Mouse (Mus musculus) embryo, embryonic 11 days (tissue): ENCODE results near the gene 2010003K11Rik.

ENCODE experiments used
- DNase-seq: peaks from one replicate; pipeline ENCODE4 v3.0.0-alpha.2; 2015

Gene 2010003K11Rik

GRCm38 (mm10) chr19:4498062-4498933, at the start of gene 2010003K11Rik:
2010003K11Rik (minus strand) TSS chr19:4498583.
- no peak for DNase-seq

DNA sequence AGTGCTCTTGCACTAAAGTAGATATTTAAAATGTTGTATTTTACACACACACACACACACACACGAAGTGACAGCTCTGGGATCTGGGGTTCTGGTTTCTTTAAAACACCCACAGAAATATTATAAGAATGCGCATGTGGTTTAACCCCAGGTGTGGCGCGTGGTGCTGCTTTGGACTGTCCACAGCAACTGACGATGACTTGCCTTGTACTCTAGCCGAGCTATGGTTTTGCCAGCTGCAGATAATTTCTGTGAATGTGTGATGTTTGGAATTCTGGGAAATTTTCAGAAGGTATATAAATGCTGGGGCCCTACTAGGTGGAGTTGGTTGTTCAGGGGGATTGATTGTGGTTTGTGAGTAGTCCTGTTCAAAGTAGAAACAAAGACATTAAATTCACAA, 49.4 kb upstream of the 2010003K11Rik start:
- no peak for DNase-seq

DNA sequence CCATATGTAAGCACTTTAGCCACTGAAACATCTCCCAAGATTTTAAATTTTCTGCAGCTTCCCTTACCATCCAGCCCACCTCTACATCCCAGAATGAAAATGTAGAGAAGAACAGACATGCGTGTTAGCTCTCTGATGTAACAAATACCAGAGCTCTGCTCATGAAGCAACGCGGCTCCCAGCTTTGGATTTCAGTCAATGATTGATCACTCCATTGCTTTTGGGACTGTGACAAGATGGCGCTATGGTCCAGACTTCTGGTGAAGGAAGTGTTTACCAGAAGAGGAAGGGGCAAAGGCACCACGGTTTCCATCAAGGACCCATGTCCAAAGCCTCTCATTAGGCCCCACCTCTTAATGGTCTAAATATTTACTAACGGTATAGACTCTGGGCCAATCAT, 47.5 kb upstream of the 2010003K11Rik start:
- DNase-seq = no peak

- DNase-seq = no peak
These were observed 46.7 kb upstream of the 2010003K11Rik start for GRCm38 (mm10) chr19:4545091-4545490.

DNA sequence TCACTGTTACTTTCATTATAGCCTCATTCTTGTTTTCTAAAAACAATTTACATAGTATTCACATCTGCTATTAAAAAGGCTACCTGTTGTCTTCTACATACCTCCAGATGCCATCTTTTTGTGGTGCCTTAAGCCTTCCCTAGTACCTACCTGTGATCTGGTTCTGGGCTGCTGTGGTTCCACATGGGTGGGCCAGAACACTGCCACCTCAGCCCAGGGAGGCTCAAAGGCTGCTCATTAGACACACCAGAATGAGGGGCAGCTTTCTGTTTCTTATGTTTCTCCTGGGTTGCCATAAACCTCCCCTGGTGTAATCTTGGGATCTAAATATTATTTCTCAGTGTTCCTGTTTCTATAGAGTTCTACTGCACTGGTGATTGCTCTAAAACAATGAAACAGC, 43.7 kb upstream of the 2010003K11Rik start:
- DNase-seq = no peak

DNA sequence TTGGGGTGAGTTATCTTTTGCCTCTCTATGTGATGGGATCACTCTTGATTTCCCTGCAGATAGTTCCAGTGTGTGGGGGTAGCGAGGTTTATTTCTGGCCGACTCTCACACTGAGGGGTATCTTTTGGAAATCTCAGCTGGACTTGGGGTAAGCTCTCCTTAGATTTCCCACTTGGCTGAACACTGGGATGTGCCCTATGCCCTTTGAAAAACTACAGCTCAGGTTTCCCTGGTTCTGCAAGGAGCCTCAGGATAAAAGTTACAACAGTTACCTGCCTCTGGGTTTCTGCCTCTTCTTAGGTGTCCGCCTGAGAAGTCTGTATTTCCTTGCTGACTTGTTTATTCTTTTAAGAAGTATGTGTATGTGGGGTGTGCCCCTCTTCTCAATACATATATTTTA, 42.6 kb upstream of the 2010003K11Rik start:
- DNase-seq = no peak

DNA sequence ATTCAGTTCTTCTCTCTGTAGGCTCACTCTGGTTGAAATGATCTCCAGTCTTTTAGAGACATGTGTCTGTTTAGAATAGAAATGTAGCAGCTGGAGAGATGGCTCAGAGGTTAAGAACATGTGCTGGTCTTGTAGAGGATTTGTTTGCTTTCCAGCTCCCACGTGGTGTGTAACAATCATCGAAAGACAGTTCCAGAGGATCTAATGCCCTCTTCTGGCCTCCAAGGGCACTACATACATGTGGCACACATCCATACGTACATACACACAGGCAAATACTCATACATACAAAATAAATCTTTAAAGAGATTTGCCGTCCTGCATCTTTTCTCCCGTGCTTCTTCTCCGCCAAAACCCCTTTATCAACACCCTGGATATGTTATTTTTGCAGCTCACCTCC, 41.9 kb upstream of the 2010003K11Rik start:
- no peak for DNase-seq

- no peak for DNase-seq
These were observed 38.2 kb upstream of the 2010003K11Rik start for GRCm38 (mm10) chr19:4536606-4537005.

DNA sequence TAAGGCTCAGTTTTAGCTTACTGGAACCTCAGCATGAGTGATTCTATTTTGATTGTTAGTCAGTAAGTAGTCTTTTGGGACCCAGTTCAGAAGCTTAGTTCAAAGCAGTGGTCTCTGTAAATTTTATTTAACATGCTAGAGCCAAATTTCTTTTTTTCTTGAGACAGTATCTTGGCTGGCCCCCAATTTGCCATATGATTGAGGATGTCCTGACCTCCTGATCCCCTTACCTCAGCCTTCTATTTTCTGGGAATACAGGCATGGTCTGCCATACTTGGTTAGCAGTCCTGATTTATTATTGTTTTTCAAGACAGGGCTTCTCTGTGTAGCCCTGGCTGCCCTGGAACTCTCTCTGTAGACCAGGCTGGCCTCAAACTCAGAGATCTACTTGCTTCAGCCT, 37.5 kb upstream of the 2010003K11Rik start:
- no peak for DNase-seq

DNA sequence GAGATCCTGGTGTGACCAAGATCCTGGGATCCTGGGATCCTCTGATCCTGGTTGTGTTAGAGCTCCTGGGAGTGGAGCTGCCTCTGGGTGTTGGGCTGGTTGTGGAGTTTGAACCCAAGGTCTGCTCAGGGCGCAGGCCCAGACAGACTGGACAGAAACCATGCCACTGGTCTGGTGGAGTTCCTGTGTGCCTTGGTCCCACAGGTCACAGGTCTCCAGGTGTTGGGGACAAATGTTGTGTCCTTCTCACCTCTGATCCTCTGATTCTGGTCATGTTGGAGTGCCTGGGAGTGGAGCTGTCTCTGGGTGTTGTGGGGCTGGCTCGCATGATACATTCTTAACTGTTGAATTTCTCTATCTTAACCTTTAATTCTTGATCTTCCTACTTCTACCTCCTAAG, 36.3 kb upstream of the 2010003K11Rik start:
- DNase-seq = no peak

GRCm38 (mm10) chr19:4521426-4522050, 23.2 kb upstream of the 2010003K11Rik start:
- no peak for DNase-seq

DNA sequence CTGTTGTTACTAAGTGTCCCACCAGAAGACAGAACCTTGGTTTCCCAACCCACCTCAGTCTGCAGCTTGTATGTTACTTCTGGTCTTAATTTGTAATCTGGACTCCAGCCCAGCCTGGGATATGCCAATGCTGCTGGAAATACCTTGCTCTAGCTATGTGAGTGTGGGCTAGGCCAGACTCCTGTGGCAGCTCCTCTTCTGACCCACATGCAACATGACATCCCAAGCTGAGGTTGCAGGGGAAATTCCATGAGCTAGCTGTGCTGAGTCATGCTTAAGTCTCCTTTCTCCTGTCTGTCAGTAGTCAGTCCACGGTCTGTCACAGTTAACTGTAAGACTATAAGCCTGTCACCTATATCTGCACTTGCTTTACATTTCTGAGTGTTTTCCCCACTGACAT, 19.1 kb upstream of the 2010003K11Rik start:
- DNase-seq = no peak

DNA sequence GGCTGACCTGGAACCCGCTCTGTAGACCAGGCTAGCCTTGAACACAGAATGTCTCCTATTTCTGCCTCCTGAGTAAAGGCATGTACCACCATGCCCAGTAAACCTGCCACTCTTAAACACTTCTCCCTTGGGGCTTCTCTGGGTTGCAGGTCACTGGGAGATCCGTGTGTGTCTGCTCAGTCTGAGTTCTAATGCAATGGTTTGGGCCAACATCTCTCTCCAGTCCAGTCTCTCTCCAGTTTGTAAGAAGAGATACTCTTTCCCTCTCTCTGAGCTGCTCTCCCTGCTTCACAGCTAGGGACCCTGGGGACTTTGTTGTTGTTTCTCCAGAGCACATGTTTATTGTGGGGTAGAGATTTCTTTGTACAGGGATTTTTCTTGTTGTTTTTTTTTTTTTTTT, 17.9 kb upstream of the 2010003K11Rik start:
- DNase-seq = no peak

DNA sequence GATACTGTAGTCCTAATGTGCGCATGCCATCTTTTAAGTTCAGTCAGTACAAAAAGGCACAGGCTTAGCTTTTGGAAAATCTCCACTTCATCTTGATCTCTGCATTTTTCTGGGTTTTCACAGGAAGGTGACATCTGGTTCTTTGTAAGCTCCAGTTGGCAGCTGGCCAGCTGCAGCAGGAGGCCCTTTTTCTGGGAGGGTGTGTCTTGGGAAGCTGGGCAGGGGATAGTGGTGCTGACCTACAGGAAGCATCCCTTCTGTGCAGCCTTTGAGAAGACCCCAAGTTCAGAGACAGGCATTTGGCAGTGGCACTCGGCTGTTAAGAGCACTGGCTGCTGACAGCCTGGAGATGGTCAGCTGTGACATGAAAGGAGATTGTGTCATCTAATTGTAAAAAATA, 17.4 kb upstream of the 2010003K11Rik start:
- DNase-seq = peak; percentile 69

- no peak for DNase-seq
These were observed 15.0 kb upstream of the 2010003K11Rik start for GRCm38 (mm10) chr19:4513236-4513858.

GRCm38 (mm10) chr19:4511116-4511841, 12.9 kb upstream of the 2010003K11Rik start:
- no peak for DNase-seq

DNA sequence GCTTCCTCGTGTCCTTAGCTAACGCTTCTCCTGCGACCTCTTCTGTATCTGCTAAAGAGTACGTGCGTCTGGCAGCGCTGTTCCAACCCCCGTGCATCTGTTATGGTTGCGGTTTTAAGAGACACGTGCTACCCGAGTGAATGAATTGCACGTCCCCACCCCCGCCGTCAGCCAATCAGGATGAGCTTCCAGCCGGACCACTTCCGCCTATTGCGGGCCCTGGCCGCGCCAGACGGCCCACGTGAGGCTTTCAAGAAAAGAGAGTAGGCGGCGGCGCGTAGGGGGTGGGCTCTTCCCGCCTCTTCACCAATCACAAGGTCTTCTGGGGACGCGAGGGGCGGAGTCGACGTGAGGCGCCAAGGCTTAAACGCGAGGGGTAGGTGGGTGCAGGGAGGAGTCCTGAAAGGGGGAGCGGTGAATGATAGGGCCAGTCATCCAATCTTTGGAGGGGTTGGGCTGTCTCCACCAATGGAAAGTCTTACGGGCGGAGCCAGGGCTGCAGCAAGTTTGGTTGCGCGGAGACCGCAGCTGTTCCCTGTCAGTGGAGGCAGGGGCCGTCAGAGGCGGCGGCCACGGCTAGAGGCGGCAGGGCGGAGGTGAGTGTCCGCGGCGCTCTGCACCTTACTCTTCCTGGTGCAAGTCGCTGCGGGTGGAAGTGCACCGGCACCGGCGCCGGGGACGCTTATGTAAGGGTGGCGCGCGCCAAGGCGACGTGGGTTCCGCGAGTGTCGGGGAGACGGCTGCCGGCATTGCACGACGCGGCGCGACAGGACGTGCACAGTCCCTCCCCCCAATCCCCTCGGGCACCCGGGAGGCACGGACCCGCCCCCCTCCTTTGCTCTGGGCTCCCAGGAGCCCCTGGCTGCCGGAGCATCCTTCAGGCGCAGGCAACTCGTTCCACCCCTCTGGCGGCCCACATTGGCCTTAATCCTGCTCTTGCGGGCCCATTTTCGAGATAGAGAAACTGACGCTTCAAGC, 11.9 kb upstream of the 2010003K11Rik start, which contains the start of gene Pcx:
Gene Pcx (plus strand): TSS at position 487 of the 978 bp plus-strand sequence.
- peak; percentile 100 for DNase-seq

GRCm38 (mm10) chr19:4507746-4508145, 9.4 kb upstream of the 2010003K11Rik start:
- no peak for DNase-seq

DNA sequence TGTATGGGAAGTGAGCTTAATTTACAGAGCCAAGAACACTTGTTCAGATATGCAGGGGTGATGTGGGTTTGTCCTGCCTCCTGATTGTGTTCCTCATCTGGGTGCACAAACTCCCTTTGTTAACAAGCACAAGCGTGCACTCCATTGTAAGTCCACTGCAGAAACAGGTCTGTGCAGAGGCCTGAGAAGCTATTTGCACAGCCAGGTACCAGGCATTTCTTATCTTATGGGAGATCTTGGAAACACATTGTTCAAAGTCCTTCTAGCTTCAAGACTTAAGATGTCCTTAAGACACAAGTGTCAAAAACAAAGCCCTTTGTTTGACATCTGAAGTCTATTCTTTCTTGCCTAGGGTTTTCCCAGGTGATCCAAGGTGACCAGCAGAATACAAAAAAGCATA, 6.4 kb upstream of the 2010003K11Rik start:
- no peak for DNase-seq

DNA sequence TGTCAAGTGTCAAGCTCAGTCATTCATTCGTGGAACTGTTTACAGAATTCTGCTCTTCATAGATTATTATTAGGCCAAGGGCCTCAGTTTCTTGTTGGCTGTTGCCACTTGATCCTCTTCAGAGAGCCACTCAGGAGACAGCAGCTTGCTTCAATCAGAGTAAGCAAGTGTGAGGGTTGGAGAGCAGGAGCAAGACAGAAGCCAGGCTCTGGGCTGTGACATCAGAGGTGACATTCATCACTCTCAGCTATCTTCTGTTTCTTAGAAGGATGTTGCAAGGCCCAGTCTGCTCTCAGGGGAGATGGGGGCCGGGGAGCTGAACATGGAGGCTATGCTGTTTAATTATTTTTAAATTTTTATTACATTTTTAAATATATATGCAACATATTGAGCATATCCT, 4.3 kb upstream of the 2010003K11Rik start:
- no peak for DNase-seq

- peak; percentile 90 for DNase-seq
These were observed 965 bp downstream of the 2010003K11Rik start for GRCm38 (mm10) chr19:4497263-4497973.
